In genomic region chr7:114477884-114478283, GRCm38 (mm10) we compare ENCODE assay signal across 26 mouse cellular contexts.
"Had no signal": no experiment of that assay in that cellular context is flagged by ENCODE, and none has a peak within 500 bp of the region (broad histone marks: within the 10 kb centered on the region; RNA-seq: fewer than 3 reads in every experiment).

No protein-coding gene starts in this region.

- H3K4me1 ChIP-seq: heart, embryonic 10.5 days; heart, embryonic 12.5 days; hindbrain, embryonic 12.5 days; kidney, embryonic 15.5 days; limb, embryonic 10.5 days; limb, embryonic 12.5 days had no signal

- H3K9me3 ChIP-seq: heart, embryonic 10.5 days; heart, embryonic 12.5 days; hindbrain, embryonic 12.5 days; kidney, embryonic 15.5 days; limb, embryonic 10.5 days; limb, embryonic 12.5 days; liver, embryonic 12.5 days had no signal

- H3K9ac ChIP-seq: heart, embryonic 12.5 days; hindbrain, embryonic 12.5 days; hindbrain, embryonic 14.5 days; kidney, embryonic 15.5 days; limb, embryonic 12.5 days; liver, embryonic 12.5 days; liver, embryonic 14.5 days had no signal

- H3K36me3 ChIP-seq: heart, embryonic 10.5 days; heart, embryonic 12.5 days; hindbrain, embryonic 12.5 days; kidney, embryonic 15.5 days; limb, embryonic 10.5 days; limb, embryonic 12.5 days; liver, embryonic 12.5 days had no signal

- H3K27me3 ChIP-seq: heart, embryonic 12.5 days; hindbrain, embryonic 12.5 days; kidney, embryonic 15.5 days; limb, embryonic 12.5 days; liver, embryonic 12.5 days had no signal

- H3K4me2 ChIP-seq: heart, embryonic 12.5 days; hindbrain, embryonic 12.5 days; hindbrain, embryonic 14.5 days; kidney, embryonic 15.5 days; limb, embryonic 12.5 days; liver, embryonic 12.5 days had no signal

- DNase-seq: gastrocnemius, adult 2 months; gastrocnemius, postnatal 10 days; gastrocnemius, postnatal 25 days; heart, adult 18-20 months; heart, postnatal 10 days; heart, postnatal 4 days; kidney, adult 11 months; kidney, adult 2 months; kidney, adult 9 months; kidney, postnatal 10 days; kidney, postnatal 25 days; kidney, postnatal 4 days; liver had no signal

- H3K4me3 ChIP-seq: gastrocnemius, adult 2 months; heart, embryonic 10.5 days; heart, embryonic 12.5 days; hindbrain, embryonic 12.5 days; kidney, embryonic 15.5 days; layer of hippocampus, adult 2 months; left cerebral cortex, adult 2 months; limb, embryonic 10.5 days; limb, embryonic 12.5 days; liver, embryonic 12.5 days had no signal

- ATAC-seq: hindbrain, embryonic 16.5 days; intestine, embryonic 16.5 days; liver, embryonic 12.5 days had no signal

- H3K27ac ChIP-seq: gastrocnemius, adult 2 months; heart, embryonic 10.5 days; hindbrain, embryonic 12.5 days; hindbrain, embryonic 14.5 days; kidney, embryonic 15.5 days; layer of hippocampus, adult 2 months; left cerebral cortex, adult 2 months; limb, embryonic 10.5 days; limb, embryonic 12.5 days; liver, embryonic 12.5 days; liver, embryonic 14.5 days had no signal
